Mouse (Mus musculus) heart, embryonic 10.5 days (tissue): ENCODE data around the gene Iqca. TPM values are rescaled to one million over a fixed set of nuclear protein-coding genes. Genes with fewer than 3 reads are reported as not detected.
A peak's percentile ranks its signal among the peaks of the same experiment; 100 is the strongest.

ENCODE experiments used
- DNase-seq: peaks from one replicate; pipeline ENCODE4 v3.0.0-alpha.2; 2017; ENCODE audit warnings: low spot score
- H3K27ac ChIP-seq: fragments of 300-500 bp; sonication (generic); 2 replicates; pipeline ENCODE4 v1.5.1; 2016; ENCODE audit warnings: mild to moderate bottlenecking
- H3K27me3 ChIP-seq: fragments of 300-500 bp; sonication (generic); 2 replicates; pipeline ENCODE4 v1.6.1; 2016; ENCODE audit warnings: mild to moderate bottlenecking; ENCODE audit not compliant: poor library complexity, insufficient read depth, severe bottlenecking
- H3K36me3 ChIP-seq: fragments of 300-500 bp; sonication (generic); 2 replicates; pipeline ENCODE4 v1.6.1; 2016; ENCODE audit warnings: mild to moderate bottlenecking, moderate library complexity
- H3K4me1 ChIP-seq: fragments of 300-500 bp; sonication (generic); 2 replicates; pipeline ENCODE4 v1.6.1; 2016; ENCODE audit warnings: mild to moderate bottlenecking
- H3K4me3 ChIP-seq: fragments of 300-500 bp; sonication (generic); 2 replicates; pipeline ENCODE4 v1.5.1; 2016; ENCODE audit warnings: mild to moderate bottlenecking, moderate library complexity
- H3K9me3 ChIP-seq: fragments of 300-500 bp; sonication (generic); 2 replicates; pipeline ENCODE4 v1.6.1; 2016; ENCODE audit warnings: mild to moderate bottlenecking, moderate library complexity
- WGBS: fragments of 180-500 bp; shearing (Covaris S2); methylation state at CpG from one replicate; pipeline ENCODE4 v1.1.7; 2016; 5-methylcytosine and 5-hydroxymethylcytosine counted together
- polyA plus RNA-seq: library from polyadenylated mRNA; unstranded; fragments of >200 nt; fragmentation: Nextera tagmentation; extraction: Ambion mirVana; gene quantifications from 2 replicates; pipeline ENCODE4 v1.2.1, GENCODE M21; 2016

The Iqca gene
- polyA plus RNA-seq = 0.11 and 0.16 TPM in 2 replicates

GRCm38 (mm10) chr1:90153099-90153744 lies at the start of gene Iqca:
Iqca (minus strand) TSS chr1:90153401.
- peak; percentile 93 for DNase-seq
- peak within 1 kb of the TSS; percentile 44 for H3K4me3 ChIP-seq
- H3K27me3 ChIP-seq = peaks cover 69% of the 10 kb centered on the region
- H3K4me1 ChIP-seq = peaks cover 42% of the 10 kb centered on the region
- H3K9me3 ChIP-seq = no peaks in the 10 kb centered on the region
- peak within 1 kb of the TSS; percentile 67 for H3K27ac ChIP-seq
- WGBS = 3% methylated on average over 18 of the region's 18 CpGs
- no peaks in the 10 kb centered on the region for H3K36me3 ChIP-seq

DNA sequence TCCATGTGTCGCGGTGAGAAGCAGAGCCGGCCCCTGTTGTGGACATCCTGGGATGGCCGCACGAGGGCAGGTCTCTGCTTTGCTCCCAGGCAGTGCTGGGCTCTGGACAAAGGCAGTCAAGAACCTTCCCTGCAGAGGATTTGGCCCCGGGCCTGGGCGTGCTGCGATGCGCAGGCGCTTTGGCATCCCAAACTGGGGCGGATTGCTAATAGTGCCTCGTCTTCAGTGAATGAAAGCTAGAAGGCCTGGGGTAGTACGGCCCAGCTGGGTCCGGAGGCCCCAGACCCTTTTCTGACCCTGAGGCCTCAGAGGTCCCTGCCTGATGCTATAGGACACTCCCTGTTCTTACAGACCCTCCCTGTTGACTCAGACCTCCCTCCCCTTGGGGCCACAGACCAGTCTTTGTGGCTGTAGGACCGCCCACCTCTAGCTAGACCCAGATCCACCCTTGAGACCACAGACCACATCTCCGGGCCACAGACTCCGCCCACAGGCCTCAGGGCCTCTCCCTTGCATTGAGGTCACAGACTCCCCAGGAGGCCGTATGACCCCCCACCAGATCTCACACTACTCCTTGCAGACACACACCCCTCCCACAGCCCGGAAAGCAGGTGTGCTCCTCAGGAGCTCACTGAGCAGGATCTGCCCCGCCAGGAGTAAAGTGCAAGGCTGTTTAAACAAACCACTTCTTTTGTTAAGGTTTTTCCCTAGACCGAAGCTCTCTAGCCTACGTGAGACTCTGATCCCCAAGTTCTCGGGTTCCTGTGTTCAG lies 49.2 kb upstream of the Iqca start:
- WGBS = 10% methylated on average over 23 of the region's 23 CpGs
- peaks cover 32% of the 10 kb centered on the region for H3K27me3 ChIP-seq
- H3K4me3 ChIP-seq = peak overlapping the region; percentile 67
- peak; percentile 85 for DNase-seq
- no peaks in the 10 kb centered on the region for H3K36me3 ChIP-seq
- peak overlapping the region; percentile 57 for H3K27ac ChIP-seq
- peaks cover 49% of the 10 kb centered on the region for H3K4me1 ChIP-seq
- H3K9me3 ChIP-seq = no peaks in the 10 kb centered on the region

- no peak for DNase-seq
- no peaks in the 10 kb centered on the region for H3K36me3 ChIP-seq
- WGBS = 39% methylated on average over 2 of the region's 2 CpGs
- no peaks in the 10 kb centered on the region for H3K9me3 ChIP-seq
- H3K27ac ChIP-seq = peak overlapping the region; percentile 44; the same call in 1 of the 2 replicates
- H3K4me1 ChIP-seq = peaks cover 42% of the 10 kb centered on the region
- H3K4me3 ChIP-seq = no peak overlapping the region
- H3K27me3 ChIP-seq = peaks cover 32% of the 10 kb centered on the region
These were observed 48.5 kb upstream of the Iqca start for GRCm38 (mm10) chr1:90201655-90202054.

GRCm38 (mm10) chr1:90201246-90201645 lies 48.0 kb upstream of the Iqca start:
- Histone ChIP-seq H3K9me3 (no peaks in the 10 kb centered on the region), H3K27ac (0 out of 2 replicates have a peak overlapping the region, but pooled peaks have one; percentile 44), H3K36me3 (no peaks in the 10 kb centered on the region), H3K4me3 (no peak overlapping the region), H3K27me3 (peaks cover 32% of the 10 kb centered on the region), H3K4me1 (peaks cover 38% of the 10 kb centered on the region)
- DNase-seq = no peak
- 63% methylated on average over 5 of the region's 5 CpGs for WGBS

GRCm38 (mm10) chr1:90189046-90189445 lies 35.8 kb upstream of the Iqca start:
- 87% methylated on average over 6 of the region's 6 CpGs for WGBS
- Histone ChIP-seq H3K36me3 (no peaks in the 10 kb centered on the region), H3K4me1 (no peaks in the 10 kb centered on the region), H3K27me3 (peaks cover 16% of the 10 kb centered on the region), H3K9me3 (peaks cover 5% of the 10 kb centered on the region), H3K27ac (no peak overlapping the region), H3K4me3 (no peak overlapping the region)
- no peak for DNase-seq

DNA sequence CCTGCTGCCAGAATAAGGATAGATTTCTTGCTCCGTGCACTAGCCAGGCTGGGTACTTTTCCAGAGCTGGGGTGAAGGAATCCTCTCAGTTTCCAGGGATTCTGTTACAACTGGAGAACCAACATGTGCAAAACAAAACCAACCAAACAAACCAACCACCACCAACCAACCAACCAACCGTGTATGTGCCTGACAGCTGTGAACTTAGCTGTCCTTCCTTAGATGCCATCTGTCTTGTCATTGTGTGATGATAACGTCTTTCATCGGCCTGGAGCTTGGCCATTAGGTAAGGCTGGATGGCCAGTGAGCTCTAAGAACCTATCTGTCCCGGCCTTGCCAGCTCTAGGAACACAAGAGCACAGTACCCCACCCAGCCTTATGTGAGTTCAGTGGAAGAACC lies 33.7 kb upstream of the Iqca start:
- no peaks in the 10 kb centered on the region for H3K36me3 ChIP-seq
- H3K27me3 ChIP-seq = peaks cover 16% of the 10 kb centered on the region
- H3K27ac ChIP-seq = no peak overlapping the region
- H3K4me1 ChIP-seq = no peaks in the 10 kb centered on the region
- peaks cover 5% of the 10 kb centered on the region for H3K9me3 ChIP-seq
- DNase-seq = no peak
- 79% methylated on average over 5 of the region's 5 CpGs for WGBS
- H3K4me3 ChIP-seq = no peak overlapping the region

DNA sequence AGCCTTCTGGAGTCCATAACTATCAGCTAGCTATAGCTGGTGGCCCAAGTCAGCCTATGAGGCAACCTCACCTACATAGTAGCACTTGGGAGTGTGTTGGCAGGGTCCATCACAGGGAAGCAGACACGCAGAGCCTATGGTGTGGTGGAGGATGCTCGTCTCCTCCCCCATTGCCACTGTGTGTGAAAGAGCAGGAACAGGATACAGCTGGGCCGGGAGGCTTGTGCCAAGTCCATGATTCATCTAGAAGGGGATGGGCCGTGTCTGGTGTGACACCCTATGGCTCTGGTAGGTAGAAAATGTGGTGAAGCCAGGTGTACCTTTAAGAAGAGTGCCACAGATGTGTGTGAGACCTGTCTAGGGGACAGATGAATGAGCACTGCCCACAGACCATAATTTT lies 33.0 kb upstream of the Iqca start:
- Histone ChIP-seq H3K36me3 (no peaks in the 10 kb centered on the region), H3K27me3 (peaks cover 12% of the 10 kb centered on the region), H3K4me3 (no peak overlapping the region), H3K27ac (no peak overlapping the region), H3K9me3 (peaks cover 5% of the 10 kb centered on the region), H3K4me1 (no peaks in the 10 kb centered on the region)
- DNase-seq = no peak
- 75% methylated on average over 4 of the region's 4 CpGs for WGBS

- H3K4me1 ChIP-seq = no peaks in the 10 kb centered on the region
- peaks cover 5% of the 10 kb centered on the region for H3K9me3 ChIP-seq
- peaks cover 4% of the 10 kb centered on the region; the same call in 1 of the 2 replicates for H3K27me3 ChIP-seq
- H3K4me3 ChIP-seq = no peak overlapping the region
- WGBS = 68% methylated on average over 6 of the region's 6 CpGs
- DNase-seq = no peak
- H3K27ac ChIP-seq = no peak overlapping the region
- H3K36me3 ChIP-seq = no peaks in the 10 kb centered on the region
These were observed 30.4 kb upstream of the Iqca start for GRCm38 (mm10) chr1:90183602-90184001.

DNA sequence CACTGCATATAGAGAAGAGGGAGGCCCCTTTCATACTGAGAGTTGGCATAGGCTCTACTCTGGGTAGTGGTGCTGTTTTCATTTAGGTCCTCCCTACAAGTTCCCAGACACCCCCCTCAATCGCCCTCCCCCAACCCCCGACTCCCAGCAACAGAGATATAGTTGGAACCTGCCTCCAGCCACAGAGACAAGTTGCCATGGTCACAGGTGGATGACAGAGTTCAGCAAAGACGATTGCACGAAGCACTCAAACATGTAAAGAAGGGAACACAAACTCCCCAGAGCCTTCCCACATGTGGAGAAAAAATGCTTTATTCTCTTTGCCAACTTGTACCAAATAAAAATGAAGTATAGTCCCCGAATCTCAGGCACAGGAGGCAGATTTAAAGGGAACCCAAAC lies 29.3 kb upstream of the Iqca start:
- no peak for DNase-seq
- H3K9me3 ChIP-seq = peaks cover 5% of the 10 kb centered on the region
- no peaks in the 10 kb centered on the region for H3K36me3 ChIP-seq
- H3K27me3 ChIP-seq = peaks cover 4% of the 10 kb centered on the region; the same call in 1 of the 2 replicates
- no peak overlapping the region for H3K4me3 ChIP-seq
- no peak overlapping the region for H3K27ac ChIP-seq
- H3K4me1 ChIP-seq = no peaks in the 10 kb centered on the region
- WGBS = 63% methylated on average over 5 of the region's 5 CpGs

- DNase-seq = no peak
- WGBS = 81% methylated on average over 12 of the region's 12 CpGs
These were observed 27.9 kb upstream of the Iqca start for GRCm38 (mm10) chr1:90180966-90181699.

DNA sequence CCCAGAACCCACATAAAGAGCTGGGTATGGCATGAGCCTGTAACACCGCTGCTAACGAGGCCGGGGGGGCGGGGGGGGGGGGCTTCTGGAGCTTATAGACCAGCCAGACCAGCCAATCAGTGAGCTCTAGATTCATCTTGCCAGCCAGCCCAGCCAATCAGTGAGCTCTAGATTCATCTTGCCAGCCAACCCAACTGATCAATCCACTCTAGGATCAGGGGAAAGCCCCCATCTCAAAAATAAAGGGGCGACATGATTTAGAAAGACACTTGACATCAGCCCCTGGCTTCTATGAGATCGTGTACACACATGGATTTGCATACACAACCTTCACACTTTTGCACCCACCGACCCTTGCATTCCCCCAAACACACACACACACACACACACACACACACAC lies 27.3 kb upstream of the Iqca start:
- Histone ChIP-seq H3K27ac (no peak overlapping the region), H3K4me1 (peaks cover 6% of the 10 kb centered on the region), H3K27me3 (peaks cover 5% of the 10 kb centered on the region; the same call in 1 of the 2 replicates), H3K36me3 (no peaks in the 10 kb centered on the region), H3K4me3 (no peak overlapping the region), H3K9me3 (no peaks in the 10 kb centered on the region)
- WGBS = 73% methylated on average over 7 of the region's 7 CpGs
- DNase-seq = no peak

More at GRCm38 (mm10) chr1:90180966-90181699, 27.9 kb upstream of the Iqca start:
- H3K9me3 ChIP-seq = peaks cover 3% of the 10 kb centered on the region; the same call in 1 of the 2 replicates
- H3K36me3 ChIP-seq = no peaks in the 10 kb centered on the region
- H3K4me3 ChIP-seq = no peak overlapping the region
- peaks cover 4% of the 10 kb centered on the region for H3K4me1 ChIP-seq
- no peak overlapping the region for H3K27ac ChIP-seq
- peaks cover 4% of the 10 kb centered on the region; the same call in 1 of the 2 replicates for H3K27me3 ChIP-seq

DNA sequence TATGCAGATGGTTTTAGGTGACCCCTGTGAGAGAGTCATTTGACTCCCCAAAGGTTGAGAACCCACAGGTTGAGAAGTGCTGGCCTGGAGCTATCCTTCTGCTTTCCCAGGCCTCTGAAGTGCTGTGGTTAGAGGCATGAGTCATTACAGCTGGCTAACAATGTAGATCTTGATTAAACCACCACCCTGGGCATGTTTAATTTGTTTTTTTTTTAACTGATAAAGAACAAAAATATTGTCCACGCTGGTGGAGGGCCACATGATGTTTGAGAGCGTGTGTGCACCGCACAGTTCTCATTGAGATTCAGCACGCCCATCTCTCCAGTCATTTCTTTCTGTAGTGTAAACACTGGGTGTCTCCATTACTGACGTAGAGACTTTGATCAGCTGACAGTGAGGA lies 24.8 kb upstream of the Iqca start:
- Histone ChIP-seq H3K36me3 (no peaks in the 10 kb centered on the region), H3K4me3 (no peak overlapping the region), H3K27ac (no peak overlapping the region), H3K4me1 (peaks cover 11% of the 10 kb centered on the region), H3K9me3 (no peaks in the 10 kb centered on the region), H3K27me3 (0 out of 2 replicates have a peak, but pooled peaks cover 12% of the 10 kb centered on the region)
- 57% methylated on average over 5 of the region's 5 CpGs for WGBS
- no peak for DNase-seq

DNA sequence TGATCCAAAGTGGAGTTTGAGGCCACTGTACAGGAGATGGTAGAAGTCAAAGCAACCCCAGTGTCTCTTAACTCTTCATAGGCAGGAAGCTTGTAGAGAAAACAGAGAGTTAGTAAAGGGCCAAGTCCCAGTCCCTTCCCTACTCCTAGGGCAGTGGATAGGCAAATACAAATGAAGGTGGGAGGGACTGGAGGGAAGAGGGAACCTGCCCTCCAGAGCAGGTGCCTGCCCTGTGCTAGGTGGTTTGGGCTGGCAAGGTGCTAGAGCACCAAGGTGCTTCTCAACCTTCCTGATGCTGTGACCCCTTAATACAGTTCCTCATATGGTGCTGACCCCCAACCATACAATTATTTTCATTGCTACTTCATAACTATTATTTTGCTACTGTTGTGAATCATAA lies 24.4 kb upstream of the Iqca start:
- no peaks in the 10 kb centered on the region for H3K9me3 ChIP-seq
- H3K27ac ChIP-seq = no peak overlapping the region
- H3K4me3 ChIP-seq = no peak overlapping the region
- H3K4me1 ChIP-seq = peaks cover 11% of the 10 kb centered on the region
- no peak for DNase-seq
- no peaks in the 10 kb centered on the region for H3K36me3 ChIP-seq
- 0 out of 2 replicates have a peak, but pooled peaks cover 12% of the 10 kb centered on the region for H3K27me3 ChIP-seq
